Mouse (Mus musculus) C2C12 (cell line): ENCODE results near the gene Mfn1.

ENCODE experiments used
- CTCF ChIP-seq: IDR thresholded peaks from one replicate; pipeline ENCODE4 v1.5.1; 2011; ENCODE audit not compliant: control insufficient read depth, insufficient read depth, insufficient read length
- MAX ChIP-seq: IDR thresholded peaks from one replicate; pipeline ENCODE4 v1.6.1; 2011; ENCODE audit warnings: mild to moderate bottlenecking, control low read depth
- MYOD1 ChIP-seq: IDR thresholded peaks from one replicate; pipeline ENCODE4 v1.6.1; 2011; ENCODE audit warnings: low read depth; ENCODE audit not compliant: control insufficient read depth, insufficient read length
- MYOG ChIP-seq: IDR thresholded peaks from one replicate; pipeline ENCODE4 v1.6.1; 2011; ENCODE audit not compliant: control insufficient read depth, insufficient read length; ENCODE audit errors: extremely low read depth
- USF1 ChIP-seq: IDR thresholded peaks from one replicate; pipeline ENCODE4 v1.6.1; 2011; ENCODE audit warnings: low read depth, mild to moderate bottlenecking, control low read depth, moderate library complexity

DNA sequence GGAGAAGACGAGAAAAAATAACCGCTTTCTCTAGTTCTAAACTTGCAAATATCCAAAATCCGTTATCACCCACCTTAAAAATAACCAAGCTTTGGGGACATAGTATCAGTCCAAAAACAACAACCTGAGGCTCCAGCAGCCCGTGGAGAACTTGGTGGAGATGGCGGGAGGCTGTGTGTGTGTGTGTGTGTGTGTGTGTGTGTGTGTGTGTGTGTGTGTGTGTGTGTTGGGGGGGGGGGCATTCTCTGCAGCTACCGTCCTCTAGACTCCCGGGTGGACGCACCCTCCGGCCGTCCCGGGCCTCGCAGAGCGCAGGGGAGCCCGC, 86.7 kb downstream of the Mfn1 start:
- TF ChIP-seq CTCF = no peak
- no peak for TF ChIP-seq MAX
- TF ChIP-seq USF1 = no peak
- TF ChIP-seq MYOD1 = no peak
- TF ChIP-seq MYOG = no peak
